Mouse (Mus musculus) C2C12 (cell line): Measurements from ENCODE around the gene Ntn1. TPM values are rescaled to one million over a fixed set of nuclear protein-coding genes. Genes with fewer than 3 reads are reported as not detected.

ENCODE experiments used
- H3K27me3 ChIP-seq: one replicate; pipeline ENCODE4 v1.6.1; 2011; ENCODE audit not compliant: control insufficient read depth, insufficient read depth, insufficient read length
- H3K36me3 ChIP-seq: one replicate; pipeline ENCODE4 v1.6.1; 2011; ENCODE audit not compliant: control insufficient read depth, insufficient read depth
- H3K4me3 ChIP-seq: one replicate; pipeline ENCODE4 v1.5.1; 2011; ENCODE audit warnings: mild to moderate bottlenecking, control low read depth; ENCODE audit not compliant: poor library complexity, insufficient read depth, severe bottlenecking
- H3K79me2 ChIP-seq: one replicate; pipeline ENCODE4 v1.6.1; 2011; ENCODE audit not compliant: control insufficient read depth, insufficient read depth
- H3K79me3 ChIP-seq: one replicate; pipeline ENCODE4 v1.6.1; 2011; ENCODE audit warnings: low read depth, control low read depth
- H3ac ChIP-seq: one replicate; pipeline ENCODE3; 2011; ENCODE audit warnings: low read depth; ENCODE audit not compliant: control insufficient read depth, insufficient read length
- CEBPB ChIP-seq: IDR thresholded peaks from one replicate; pipeline ENCODE4 v1.6.1; 2011; ENCODE audit warnings: low read depth, mild to moderate bottlenecking, control low read depth, moderate library complexity
- CTCF ChIP-seq: IDR thresholded peaks from one replicate; pipeline ENCODE4 v1.5.1; 2011; ENCODE audit not compliant: control insufficient read depth, insufficient read depth, insufficient read length
- FOSL1 ChIP-seq: IDR thresholded peaks from one replicate; pipeline ENCODE4 v1.8.0; 2011; ENCODE audit warnings: mild to moderate bottlenecking, low read length; ENCODE audit not compliant: poor library complexity, insufficient read depth, severe bottlenecking
- MAX ChIP-seq: IDR thresholded peaks from one replicate; pipeline ENCODE4 v1.6.1; 2011; ENCODE audit warnings: mild to moderate bottlenecking, control low read depth
- MYOD1 ChIP-seq: IDR thresholded peaks from one replicate; pipeline ENCODE4 v1.6.1; 2011; ENCODE audit warnings: low read depth; ENCODE audit not compliant: control insufficient read depth, insufficient read length
- MYOG ChIP-seq: IDR thresholded peaks from one replicate; pipeline ENCODE4 v1.6.1; 2011; ENCODE audit not compliant: control insufficient read depth, insufficient read length; ENCODE audit errors: extremely low read depth
- USF1 ChIP-seq: IDR thresholded peaks from one replicate; pipeline ENCODE4 v1.6.1; 2011; ENCODE audit warnings: low read depth, mild to moderate bottlenecking, control low read depth, moderate library complexity
- polyA plus RNA-seq: library from polyadenylated mRNA; unstranded; fragments of >200 nt; fragmentation: generic; extraction: Trizol; gene quantifications from one replicate; pipeline ENCODE4 v1.2.1, GENCODE M21; 2012; ENCODE audit warnings: missing spikeins

The Ntn1 gene
- polyA plus RNA-seq, 1 experiment: 19.4 TPM

GRCm38 (mm10) chr11:68195168-68195567, 205.5 kb downstream of the Ntn1 start:
- TF ChIP-seq MYOD1: no peak
- TF ChIP-seq FOSL1: no peak
- TF ChIP-seq CEBPB: no peak
- no peak for TF ChIP-seq USF1
- no peak for TF ChIP-seq CTCF
- no peak for TF ChIP-seq MAX
- no peak for TF ChIP-seq MYOG
- H3ac ChIP-seq: no peak overlapping the region
- H3K79me3 ChIP-seq: no peaks in the 10 kb centered on the region
- H3K27me3 ChIP-seq: no peaks in the 10 kb centered on the region
- no peaks in the 10 kb centered on the region for H3K79me2 ChIP-seq
- no peak overlapping the region for H3K4me3 ChIP-seq
- H3K36me3 ChIP-seq: no peaks in the 10 kb centered on the region

GRCm38 (mm10) chr11:68190849-68191248, 209.8 kb downstream of the Ntn1 start:
- no peaks in the 10 kb centered on the region for H3K79me3 ChIP-seq
- H3K79me2 ChIP-seq: no peaks in the 10 kb centered on the region
- no peaks in the 10 kb centered on the region for H3K27me3 ChIP-seq
- TF ChIP-seq USF1: no peak
- no peak for TF ChIP-seq CEBPB
- TF ChIP-seq FOSL1: no peak
- no peak for TF ChIP-seq MYOD1
- no peak for TF ChIP-seq MAX
- TF ChIP-seq CTCF: no peak
- H3K36me3 ChIP-seq: no peaks in the 10 kb centered on the region
- H3ac ChIP-seq: no peak overlapping the region
- H3K4me3 ChIP-seq: no peak overlapping the region

- H3ac ChIP-seq: no peak overlapping the region
- TF ChIP-seq MAX (no peak), USF1 (no peak), MYOD1 (no peak), CEBPB (no peak), MYOG (no peak), FOSL1 (no peak), CTCF (no peak)
- H3K4me3 ChIP-seq: no peak overlapping the region
- no peaks in the 10 kb centered on the region for H3K36me3 ChIP-seq
- no peaks in the 10 kb centered on the region for H3K79me3 ChIP-seq
- no peaks in the 10 kb centered on the region for H3K27me3 ChIP-seq
- H3K79me2 ChIP-seq: no peaks in the 10 kb centered on the region
Measured at GRCm38 (mm10) chr11:68188695-68189201, 211.9 kb downstream of the Ntn1 start.

GRCm38 (mm10) chr11:68187242-68187641, 213.4 kb downstream of the Ntn1 start:
- no peaks in the 10 kb centered on the region for H3K79me2 ChIP-seq
- no peak overlapping the region for H3ac ChIP-seq
- H3K36me3 ChIP-seq: no peaks in the 10 kb centered on the region
- no peak overlapping the region for H3K4me3 ChIP-seq
- H3K27me3 ChIP-seq: no peaks in the 10 kb centered on the region
- TF ChIP-seq MYOD1 (no peak), MYOG (no peak), CEBPB (no peak)
- H3K79me3 ChIP-seq: no peaks in the 10 kb centered on the region

GRCm38 (mm10) chr11:68185647-68186046, 215.0 kb downstream of the Ntn1 start:
- Histone ChIP-seq H3K79me2 (no peaks in the 10 kb centered on the region), H3K4me3 (no peak overlapping the region), H3K79me3 (no peaks in the 10 kb centered on the region), H3K36me3 (no peaks in the 10 kb centered on the region), H3K27me3 (no peaks in the 10 kb centered on the region), H3ac (no peak overlapping the region)
- TF ChIP-seq MAX (no peak), MYOD1 (no peak), USF1 (no peak), FOSL1 (no peak), CEBPB (no peak), CTCF (no peak), MYOG (no peak)

GRCm38 (mm10) chr11:68177415-68177814, 223.2 kb downstream of the Ntn1 start:
- TF ChIP-seq CTCF (no peak), MYOG (no peak), USF1 (no peak), CEBPB (no peak), MAX (no peak), FOSL1 (no peak), MYOD1 (no peak)
- no peaks in the 10 kb centered on the region for H3K79me2 ChIP-seq
- H3K4me3 ChIP-seq: no peak overlapping the region
- no peak overlapping the region for H3ac ChIP-seq
- no peaks in the 10 kb centered on the region for H3K79me3 ChIP-seq
- no peaks in the 10 kb centered on the region for H3K36me3 ChIP-seq
- no peaks in the 10 kb centered on the region for H3K27me3 ChIP-seq
